Mouse (Mus musculus) testis, postnatal 14 days (tissue): Measurements from ENCODE around the gene Brd7.

ENCODE experiments used
- DNase-seq: peaks from one replicate; pipeline ENCODE4 v3.0.0; 2021; ENCODE audit warnings: low spot score

Brd7 gene

GRCm38 (mm10) chr8:88357226-88357933 is 4.6 kb downstream of the Brd7 start:
- no peak for DNase-seq

GRCm38 (mm10) chr8:88349046-88349445 is 12.9 kb downstream of the Brd7 start:
- no peak for DNase-seq

GRCm38 (mm10) chr8:88342026-88342425 is 20.0 kb downstream of the Brd7 start:
- DNase-seq, result no peak

GRCm38 (mm10) chr8:88339887-88340695 is 21.9 kb downstream of the Brd7 start:
- no peak for DNase-seq

- DNase-seq, result no peak
Measured at GRCm38 (mm10) chr8:88339221-88339620, 22.8 kb downstream of the Brd7 start.

GRCm38 (mm10) chr8:88334975-88335374 is 27.0 kb downstream of the Brd7 start:
- no peak for DNase-seq

- no peak for DNase-seq
Measured at GRCm38 (mm10) chr8:88334384-88334783, 27.6 kb downstream of the Brd7 start.

- no peak for DNase-seq
Measured at GRCm38 (mm10) chr8:88330816-88331215, 31.2 kb downstream of the Brd7 start.

- no peak for DNase-seq
Measured at GRCm38 (mm10) chr8:88328689-88329088, 33.3 kb downstream of the Brd7 start.

- no peak for DNase-seq
Measured at GRCm38 (mm10) chr8:88326328-88326727, 35.7 kb downstream of the Brd7 start.

- DNase-seq, result no peak
Measured at GRCm38 (mm10) chr8:88325795-88326194, 36.2 kb downstream of the Brd7 start.

- no peak for DNase-seq
Measured at GRCm38 (mm10) chr8:88325251-88325650, 36.7 kb downstream of the Brd7 start.

- DNase-seq, result peak; percentile 3
Measured at GRCm38 (mm10) chr8:88324760-88325159, 37.2 kb downstream of the Brd7 start.

GRCm38 (mm10) chr8:88323523-88323922 is 38.5 kb downstream of the Brd7 start:
- DNase-seq, result no peak

GRCm38 (mm10) chr8:88321387-88321786 is 40.6 kb downstream of the Brd7 start:
- DNase-seq, result no peak

- DNase-seq, result no peak
Measured at GRCm38 (mm10) chr8:88320134-88320533, 41.9 kb downstream of the Brd7 start.

- DNase-seq, result no peak
Measured at GRCm38 (mm10) chr8:88318151-88318550, 43.8 kb downstream of the Brd7 start.

GRCm38 (mm10) chr8:88317341-88317740 is 44.7 kb downstream of the Brd7 start:
- DNase-seq, result no peak

- peak; percentile 67 for DNase-seq
Measured at GRCm38 (mm10) chr8:88316139-88316931, 45.7 kb downstream of the Brd7 start.

GRCm38 (mm10) chr8:88315302-88315701 is 46.7 kb downstream of the Brd7 start:
- DNase-seq, result no peak

- no peak for DNase-seq
Measured at GRCm38 (mm10) chr8:88313991-88314390, 48.0 kb downstream of the Brd7 start.

- DNase-seq, result peak; percentile 76
Measured at GRCm38 (mm10) chr8:88312966-88313365, 49.0 kb downstream of the Brd7 start.

GRCm38 (mm10) chr8:88310286-88310685 is 51.7 kb downstream of the Brd7 start:
- DNase-seq, result no peak
